Mouse (Mus musculus): ENCODE results near the gene Pld4. TPM values are rescaled to one million over a fixed set of nuclear protein-coding genes. Genes with fewer than 3 reads are reported as not detected.

Pld4 gene
- polyA plus RNA-seq (2015; fragmentation: Nextera tagmentation; extraction: Ambion mirVana), result 9.9 and 10.0 TPM in 2 replicates

GRCm38 (mm10) chr12:112760154-112760926, at the start of gene Pld4:
TSS of gene Pld4 (plus strand) at chr12:112760655.

DNA sequence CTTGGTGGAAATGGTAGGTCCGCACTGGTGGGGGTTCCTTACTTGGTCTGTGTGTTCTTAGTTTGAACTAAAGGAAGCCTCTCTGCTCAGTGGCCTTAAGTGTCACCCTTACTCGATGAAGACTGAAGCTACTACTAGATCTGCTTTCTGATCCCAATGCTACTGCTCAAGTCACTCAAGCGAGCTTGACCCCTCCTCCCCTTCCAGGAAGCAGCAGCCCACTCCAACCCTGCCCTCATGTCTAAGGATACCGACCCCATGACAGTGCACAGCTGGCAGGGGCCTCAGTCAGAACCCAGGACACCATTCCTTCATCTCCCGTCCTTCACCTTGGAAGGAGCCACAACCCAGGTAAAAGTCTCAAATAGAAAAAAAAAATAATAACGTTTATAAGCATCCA, 40.2 kb upstream of the Pld4 start, which contains the start of gene Cep170b:
Gene Cep170b (plus strand): TSS at position 240 of the 400 bp plus-strand sequence.

DNA sequence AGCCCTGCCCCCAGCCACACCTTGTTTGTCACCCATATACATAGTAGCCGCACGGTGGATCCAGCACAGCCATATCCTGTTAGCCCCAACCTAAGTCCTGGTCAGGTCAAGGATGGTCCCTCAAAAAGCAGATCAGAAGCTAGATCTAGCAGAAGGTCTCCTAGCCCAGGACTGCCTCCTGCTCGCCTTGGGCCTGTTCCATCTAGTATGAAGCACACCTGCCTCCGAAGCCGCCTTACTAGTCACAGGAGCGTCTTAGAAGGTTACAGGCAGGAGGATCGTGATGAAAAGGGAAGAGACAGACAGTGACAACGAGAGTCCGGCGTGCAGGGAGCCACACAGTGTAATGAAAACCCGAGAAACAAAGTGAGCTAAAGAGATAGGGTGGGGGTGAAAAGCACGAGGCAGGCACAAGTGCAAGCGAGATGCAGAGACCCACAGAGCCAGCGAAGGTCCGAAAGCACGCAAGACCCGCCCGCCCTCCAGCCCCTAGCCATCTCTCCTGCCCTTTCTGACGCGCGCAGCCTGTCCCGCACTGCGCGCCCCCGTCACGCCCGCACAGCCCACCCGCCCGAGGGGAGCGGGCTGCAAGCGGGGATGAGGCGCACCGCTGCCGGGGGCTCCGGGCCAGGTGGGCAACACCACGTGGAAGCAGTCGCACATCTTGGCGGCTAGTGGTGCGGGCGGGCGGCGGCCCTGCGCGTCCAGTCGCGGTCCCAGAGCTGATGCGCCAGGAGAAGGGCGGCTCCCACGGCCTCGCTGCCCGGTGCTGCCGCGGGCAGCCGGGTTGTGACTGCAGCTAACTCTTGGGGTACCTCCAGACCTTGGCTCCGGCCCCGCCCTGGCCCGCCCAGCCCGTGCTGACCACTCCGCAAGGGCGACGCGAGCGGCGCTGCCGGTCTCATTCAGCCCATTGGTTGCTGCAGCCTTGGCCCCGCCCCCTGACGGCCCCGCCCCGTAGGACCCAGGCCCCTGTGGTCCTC, 41.7 kb downstream of the Pld4 start, which contains the start of gene Ahnak2:
Gene Ahnak2 (minus strand): TSS at position 794 of the 983 bp plus-strand sequence.

GRCm38 (mm10) chr12:112808587-112809364, 48.3 kb downstream of the Pld4 start, which contains the start of gene Clba1:
TSS of gene Clba1 (plus strand) at chr12:112808937.

Small RNAs within 50 kb of the gene (microRNA-seq; reads per million reads assigned to microRNA genes)
- gene Mir6940, result not detected

Other genes starting within 250 kb of the Pld4 start
- 0.05 and 0.08 TPM in 2 replicates for gene Tmem179, start 243.9 kb upstream of the Pld4 start, polyA plus RNA-seq (2015; fragmentation: Nextera tagmentation; extraction: Ambion mirVana)
- 6.8 and 7.1 TPM in 2 replicates for gene Inf2, start 171.9 kb upstream of the Pld4 start, polyA plus RNA-seq (2015; fragmentation: Nextera tagmentation; extraction: Ambion mirVana)
- gene Adssl1, start 140.6 kb upstream of the Pld4 start, polyA plus RNA-seq (2015; fragmentation: Nextera tagmentation; extraction: Ambion mirVana), result 19.4 and 26.4 TPM in 2 replicates
- gene Siva1, start 116.0 kb upstream of the Pld4 start, polyA plus RNA-seq (2015; fragmentation: Nextera tagmentation; extraction: Ambion mirVana), result 136 and 146 TPM in 2 replicates
- gene Akt1, start 85.8 kb upstream of the Pld4 start, polyA plus RNA-seq (2015; fragmentation: Nextera tagmentation; extraction: Ambion mirVana), result 53.1 and 68.4 TPM in 2 replicates
- 12.7 and 13.9 TPM in 2 replicates for gene Zbtb42, start 81.8 kb upstream of the Pld4 start, polyA plus RNA-seq (2015; fragmentation: Nextera tagmentation; extraction: Ambion mirVana)
- 12.3 and 13.7 TPM in 2 replicates for gene Cep170b, start 40.2 kb upstream of the Pld4 start, polyA plus RNA-seq (2015; fragmentation: Nextera tagmentation; extraction: Ambion mirVana)
- gene Ahnak2, start 42.0 kb downstream of the Pld4 start, polyA plus RNA-seq (2015; fragmentation: Nextera tagmentation; extraction: Ambion mirVana), result 21.2 and 22.1 TPM in 2 replicates
- 5.8 TPM in 2 replicates for gene Clba1, start 48.3 kb downstream of the Pld4 start, polyA plus RNA-seq (2015; fragmentation: Nextera tagmentation; extraction: Ambion mirVana)
- 29.8 and 35.8 TPM in 2 replicates for gene Cdca4, start 68.8 kb downstream of the Pld4 start, polyA plus RNA-seq (2015; fragmentation: Nextera tagmentation; extraction: Ambion mirVana)
- gene Gpr132, start 107.6 kb downstream of the Pld4 start, polyA plus RNA-seq (2015; fragmentation: Nextera tagmentation; extraction: Ambion mirVana), result 0.23 and 0.52 TPM in 2 replicates
- 3.5 and 4.5 TPM in 2 replicates for gene Jag2, start 169.1 kb downstream of the Pld4 start, polyA plus RNA-seq (2015; fragmentation: Nextera tagmentation; extraction: Ambion mirVana)
- gene Nudt14, start 181.5 kb downstream of the Pld4 start, polyA plus RNA-seq (2015; fragmentation: Nextera tagmentation; extraction: Ambion mirVana), result 64.5 and 69.2 TPM in 2 replicates
- 14.5 and 14.6 TPM in 2 replicates for gene Btbd6, start 215.8 kb downstream of the Pld4 start, polyA plus RNA-seq (2015; fragmentation: Nextera tagmentation; extraction: Ambion mirVana)
- 33.3 and 34.9 TPM in 2 replicates for gene Brf1, start 240.0 kb downstream of the Pld4 start, polyA plus RNA-seq (2015; fragmentation: Nextera tagmentation; extraction: Ambion mirVana)